Mouse (Mus musculus) frontal cortex, adult (tissue): ENCODE measurements around the gene Stub1.
"Not testable (repeated sequence)": the region's sequence is repeated elsewhere in the genome, so short reads cannot be mapped to it uniquely, and the experiment has no call there.

Experiments
- ATAC-seq: cut with Nextera tagmentation; 2 replicates; pipeline ENCODE4 v1.9.2; 2017; ENCODE audit warnings: mild to moderate bottlenecking, moderate library complexity, mixed read lengths; ENCODE audit not compliant: low TSS enrichment

Stub1 gene

GRCm38 (mm10) chr17:25833291-25833663 lies at the start of gene Stub1:
Stub1 (minus strand) TSS chr17:25833404.
- ATAC-seq, result peak; percentile 9; the same call in 1 of the 2 replicates

- ATAC-seq, result no peak
Observed at GRCm38 (mm10) chr17:25882306-25882705, 49.1 kb upstream of the Stub1 start.

GRCm38 (mm10) chr17:25881691-25882090 lies 48.5 kb upstream of the Stub1 start:
- ATAC-seq, result no peak

GRCm38 (mm10) chr17:25880913-25881641 lies 47.9 kb upstream of the Stub1 start:
- no peak for ATAC-seq

GRCm38 (mm10) chr17:25880196-25880910 lies 47.1 kb upstream of the Stub1 start, which contains the start of gene Wfikkn1:
Wfikkn1 (minus strand) TSS chr17:25880858.
- ATAC-seq, result no peak

- no peak for ATAC-seq
Observed at GRCm38 (mm10) chr17:25879750-25880149, 46.5 kb upstream of the Stub1 start.

GRCm38 (mm10) chr17:25879261-25879660 lies 46.1 kb upstream of the Stub1 start:
- ATAC-seq, result no peak

- no peak for ATAC-seq
Observed at GRCm38 (mm10) chr17:25878611-25879180, 45.5 kb upstream of the Stub1 start.

GRCm38 (mm10) chr17:25877741-25878610 lies 44.8 kb upstream of the Stub1 start:
- ATAC-seq, result no peak

- no peak for ATAC-seq
Observed at GRCm38 (mm10) chr17:25877025-25877424, 43.8 kb upstream of the Stub1 start.

GRCm38 (mm10) chr17:25876347-25876915 lies 43.2 kb upstream of the Stub1 start:
- no peak for ATAC-seq

GRCm38 (mm10) chr17:25875171-25876136 lies 42.2 kb upstream of the Stub1 start:
- peak; percentile 84 for ATAC-seq

- ATAC-seq, result peak; percentile 67
Observed at GRCm38 (mm10) chr17:25874721-25875170, 41.5 kb upstream of the Stub1 start, which contains the start of gene Mettl26. Mettl26 (plus strand) TSS chr17:25875074.

- ATAC-seq, result no peak
Observed at GRCm38 (mm10) chr17:25874148-25874720, 41.0 kb upstream of the Stub1 start.

GRCm38 (mm10) chr17:25873405-25874147 lies 40.4 kb upstream of the Stub1 start:
- no peak for ATAC-seq

GRCm38 (mm10) chr17:25872676-25873075 lies 39.5 kb upstream of the Stub1 start:
- ATAC-seq, result no peak

GRCm38 (mm10) chr17:25871566-25871965 lies 38.4 kb upstream of the Stub1 start:
- ATAC-seq, result not testable (repeated sequence)

GRCm38 (mm10) chr17:25869954-25870353 lies 36.8 kb upstream of the Stub1 start:
- ATAC-seq, result no peak

- no peak for ATAC-seq
Observed at GRCm38 (mm10) chr17:25869498-25869897, 36.3 kb upstream of the Stub1 start.
